Comparison of ENCODE assay signal across 28 mouse cellular contexts in the genomic region with DNA sequence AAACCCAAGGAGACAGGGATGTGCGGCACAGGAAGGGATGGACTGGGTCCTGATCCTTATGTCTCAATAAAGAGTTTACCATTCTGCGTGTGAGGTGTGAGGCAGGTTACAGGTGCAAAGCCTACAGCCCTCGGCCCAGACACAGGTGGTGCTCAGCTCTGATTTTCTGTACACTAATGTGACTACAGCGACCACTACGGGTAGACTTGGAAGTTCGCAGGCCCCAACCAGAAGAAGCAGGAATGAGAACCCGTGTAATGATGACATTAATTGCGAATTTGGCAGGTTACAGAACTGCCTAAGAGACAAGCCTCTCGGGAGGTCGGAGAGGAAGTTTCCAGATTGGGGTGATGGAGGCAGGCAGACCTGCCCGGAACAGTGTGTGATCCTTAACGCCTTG. TPM values are rescaled to one million over a fixed set of nuclear protein-coding genes. Genes with fewer than 3 reads are reported as not detected.
A peak's percentile ranks its signal among the peaks of the same experiment; 100 is the strongest.
DNase-seq lines count a peak whose midpoint lies in the region; ATAC-seq and TF ChIP-seq lines count a peak whose summit lies in the region.
"Had no signal": no experiment of that assay in that cellular context is flagged by ENCODE, and none has a peak within 500 bp of the region (broad histone marks: within the 10 kb centered on the region; RNA-seq: fewer than 3 reads in every experiment).

No protein-coding gene starts in this region.

- peaks cover 19% of the 10 kb centered on the region for H3K36me3 ChIP-seq in forebrain, postnatal 0 days (ENCODE audit: insufficient read depth)
- H3K36me3 ChIP-seq in forebrain, embryonic 16.5 days (ENCODE audit: control insufficient read depth, insufficient read depth) = no peaks in the 10 kb centered on the region
- no peaks in the 10 kb centered on the region for H3K36me3 ChIP-seq in lung, embryonic 14.5 days (ENCODE audit: insufficient read depth)
- H3K36me3 ChIP-seq in ES-Bruce4 (ENCODE audit: control insufficient read depth, insufficient read depth, low read length, poor library complexity, severe bottlenecking) = no peaks in the 10 kb centered on the region
- no peaks in the 10 kb centered on the region for H3K36me3 ChIP-seq in splenic B cell, adult 2 months (ENCODE audit: control insufficient read depth, insufficient read depth, low read length, poor library complexity, severe bottlenecking)
- H3K36me3 ChIP-seq: embryonic facial prominence, embryonic 13.5 days; heart, embryonic 12.5 days had no signal

- no peaks in the 10 kb centered on the region for H3K9me3 ChIP-seq in forebrain, postnatal 0 days (ENCODE audit: low read length)
- no peaks in the 10 kb centered on the region for H3K9me3 ChIP-seq in forebrain, embryonic 16.5 days (ENCODE audit: control insufficient read depth, low read length)
- no peaks in the 10 kb centered on the region for H3K9me3 ChIP-seq in lung, embryonic 14.5 days (ENCODE audit: low read depth, low read length)
- H3K9me3 ChIP-seq in ES-Bruce4 (replicated peaks; ENCODE audit: control insufficient read depth, insufficient read depth, low read length, poor library complexity, severe bottlenecking) = no peaks in the 10 kb centered on the region
- H3K9me3 ChIP-seq: embryonic facial prominence, embryonic 13.5 days; forebrain, embryonic 13.5 days; heart, embryonic 12.5 days had no signal

- no peak overlapping the region for H3K4me2 ChIP-seq in forebrain, postnatal 0 days (ENCODE audit: low read depth)
- H3K4me2 ChIP-seq in forebrain, embryonic 16.5 days (ENCODE audit: low read length) = no peak overlapping the region
- no peak overlapping the region for H3K4me2 ChIP-seq in lung, embryonic 14.5 days
- H3K4me2 ChIP-seq: embryonic facial prominence, embryonic 13.5 days; forebrain, embryonic 13.5 days; heart, embryonic 12.5 days; liver, embryonic 11.5 days had no signal

- H3K9ac ChIP-seq in forebrain, postnatal 0 days = no peak overlapping the region
- H3K9ac ChIP-seq in forebrain, embryonic 16.5 days (replicated peaks; ENCODE audit: low read depth, low read length) = no peak overlapping the region
- no peak overlapping the region for H3K9ac ChIP-seq in lung, embryonic 14.5 days
- H3K9ac ChIP-seq in ES-Bruce4 (ENCODE audit: low read depth, poor library complexity, severe bottlenecking) = no peak overlapping the region
- H3K9ac ChIP-seq: embryonic facial prominence, embryonic 13.5 days; forebrain, embryonic 13.5 days; heart, embryonic 12.5 days; liver, postnatal 0 days had no signal

- no peak overlapping the region for H3K27ac ChIP-seq in forebrain, postnatal 0 days (ENCODE audit: low read depth, low read length)
- H3K27ac ChIP-seq in forebrain, embryonic 16.5 days (ENCODE audit: low read length) = no peak overlapping the region
- no peak overlapping the region for H3K27ac ChIP-seq in lung, embryonic 14.5 days (ENCODE audit: low read depth)
- H3K27ac ChIP-seq in ES-Bruce4 (ENCODE audit: insufficient read depth, low read length) = no peak overlapping the region
- H3K27ac ChIP-seq: embryonic facial prominence, embryonic 13.5 days; forebrain, embryonic 13.5 days had no signal

- H3K4me3 ChIP-seq in forebrain, postnatal 0 days (ENCODE audit: low read depth, low read length) = no peak overlapping the region
- H3K4me3 ChIP-seq in forebrain, embryonic 16.5 days (replicated peaks; ENCODE audit: low read length) = no peak overlapping the region
- no peak overlapping the region for H3K4me3 ChIP-seq in lung, embryonic 14.5 days (ENCODE audit: low read depth, low read length)
- H3K4me3 ChIP-seq in lung, adult 2 months (replicated peaks; ENCODE audit: extremely low read depth, low read depth, low read length) = no peak overlapping the region
- H3K4me3 ChIP-seq in ES-Bruce4 (ENCODE audit: low read depth, low read length) = no peak overlapping the region
- H3K4me3 ChIP-seq: embryonic facial prominence, embryonic 13.5 days; forebrain, embryonic 13.5 days; heart, embryonic 12.5 days had no signal

- peak; percentile 34; the same call in 1 of the 2 replicates for TF ChIP-seq CTCF in forebrain, postnatal 0 days (IDR thresholded peaks at IDR 0.05; ENCODE audit: low read depth)
- peak; percentile 38 for TF ChIP-seq CTCF in lung, embryonic 14.5 days (IDR thresholded peaks at IDR 0.05; ENCODE audit: low read depth)
- no peak for TF ChIP-seq CTCF in lung, adult 2 months (IDR thresholded peaks at IDR 0.05; ENCODE audit: insufficient read depth, low read length)
- TF ChIP-seq CTCF in ES-Bruce4 (IDR thresholded peaks at IDR 0.05; ENCODE audit: low read depth, low read length) = peak; percentile 25

- TF ChIP-seq POLR2A in lung, adult 2 months (IDR thresholded peaks at IDR 0.05; ENCODE audit: borderline replicate concordance, extremely low read depth, low read depth, low read length) = no peak
- TF ChIP-seq POLR2A in ES-Bruce4 (IDR thresholded peaks at IDR 0.05; ENCODE audit: insufficient read depth, low read length) = no peak

- no peak for TF ChIP-seq EP300 in ES-Bruce4 (IDR thresholded peaks at IDR 0.05; ENCODE audit: insufficient read depth, low read depth, low read length)

- DNase-seq in forebrain, postnatal 0 days = no peak
- no peak for DNase-seq in lung, embryonic 14.5 days
- no peak for DNase-seq in lung, adult 2 months
- DNase-seq in splenic B cell, adult 2 months (ENCODE audit: low read depth, low spot score) = peak; percentile 5
- no peak for DNase-seq in adrenal gland, postnatal 36 days
- DNase-seq: adrenal gland, postnatal 25 days; cerebellum, adult 11 months; cerebellum, postnatal 25 days; embryo, embryonic 11 days; gastrocnemius, postnatal 10 days; heart, adult 11 months; heart, postnatal 14 days; kidney, adult 2 months; kidney, postnatal 14 days; layer of hippocampus, postnatal 36 days; liver, postnatal 0 days; right cerebral cortex, postnatal 14 days; thymus, postnatal 14 days had no signal

- no peaks in the 10 kb centered on the region for H3K4me1 ChIP-seq in forebrain, postnatal 0 days (ENCODE audit: insufficient read depth)
- peaks cover 13% of the 10 kb centered on the region; the same call in 1 of the 2 replicates for H3K4me1 ChIP-seq in forebrain, embryonic 16.5 days (replicated peaks; ENCODE audit: control insufficient read depth, insufficient read depth, low read length)
- H3K4me1 ChIP-seq in lung, embryonic 14.5 days (ENCODE audit: insufficient read depth) = no peaks in the 10 kb centered on the region
- no peaks in the 10 kb centered on the region for H3K4me1 ChIP-seq in lung, adult 2 months (ENCODE audit: control insufficient read depth, insufficient read depth, low read length)
- no peaks in the 10 kb centered on the region for H3K4me1 ChIP-seq in ES-Bruce4 (ENCODE audit: control insufficient read depth, insufficient read depth, low read length)

- no peak for ATAC-seq in forebrain, postnatal 0 days
- no peak for ATAC-seq in forebrain, embryonic 16.5 days
- no peak for ATAC-seq in lung, embryonic 14.5 days (ENCODE audit: insufficient read depth)
- ATAC-seq: CD4-positive, CD25-positive, alpha-beta regulatory T cell, adult 4 months; forebrain, embryonic 13.5 days; liver, postnatal 0 days had no signal

- WGBS in forebrain, postnatal 0 days = 78% methylated on average over 12 of the region's 12 CpGs
- WGBS in forebrain, embryonic 16.5 days = 80% methylated on average over 12 of the region's 12 CpGs
- WGBS in lung, embryonic 14.5 days = 65% methylated on average over 12 of the region's 12 CpGs
- 69% methylated on average over 12 of the region's 12 CpGs for WGBS in lung, adult 2 months

- no peaks in the 10 kb centered on the region for H3K27me3 ChIP-seq in forebrain, postnatal 0 days (ENCODE audit: insufficient read depth, low read length)
- no peaks in the 10 kb centered on the region for H3K27me3 ChIP-seq in forebrain, embryonic 16.5 days (replicated peaks; ENCODE audit: control insufficient read depth, insufficient read depth, low read length)
- no peaks in the 10 kb centered on the region for H3K27me3 ChIP-seq in lung, embryonic 14.5 days (ENCODE audit: insufficient read depth, low read length)
- H3K27me3 ChIP-seq in ES-Bruce4 (ENCODE audit: control insufficient read depth, insufficient read depth, low read length, poor library complexity, severe bottlenecking) = no peaks in the 10 kb centered on the region
- H3K27me3 ChIP-seq in splenic B cell, adult 2 months (ENCODE audit: control insufficient read depth, insufficient read depth, low read length, poor library complexity, severe bottlenecking) = no peaks in the 10 kb centered on the region
- H3K27me3 ChIP-seq: forebrain, embryonic 13.5 days; heart, embryonic 12.5 days had no signal

RNA-seq across cellular contexts. Expression of a gene that starts 32.0 kb away (rescaled TPM):
- 10.0 and 12.3 TPM in 2 replicates for total RNA-seq in forebrain, postnatal 0 days (2014; rRNA removed)
- polyA plus RNA-seq in forebrain, postnatal 0 days (2015; fragmentation: Nextera tagmentation; extraction: Ambion mirVana) = 1.8 and 2.1 TPM in 2 replicates
- 3.1 and 5.6 TPM in 2 replicates for polyA plus RNA-seq in forebrain, embryonic 16.5 days (2015; fragmentation: Nextera tagmentation; extraction: Ambion mirVana)
- 0.15 TPM in 1 of 2 replicates, not detected in the other for polyA plus RNA-seq in lung, embryonic 14.5 days (2014; fragmentation: Nextera tagmentation; extraction: Ambion mirVana)
- polyA plus RNA-seq in lung, adult 2 months (2012; rRNA removed) = 1.8 and 2.1 TPM in 2 replicates
- polyA plus RNA-seq in ES-Bruce4 (2011; ENCODE audit: insufficient read depth, insufficient read length, low read depth, missing spikeins) = 0.45 and 0.68 TPM in 2 replicates
- total RNA-seq in adrenal gland, postnatal 36 days (2021) = under 1 TPM; 0.33 to 0.43 TPM
- total RNA-seq: monocyte, adult 5-6 weeks; neutrophil, adult 5-6 weeks had no signal
- polyA plus RNA-seq: limb, embryonic 11.5 days had no signal

RNA-seq across cellular contexts. Expression of a gene that starts 44.1 kb away (rescaled TPM):
- total RNA-seq in forebrain, postnatal 0 days (2014; rRNA removed) = 2.3 and 3.2 TPM in 2 replicates
- 0.49 and 0.85 TPM in 2 replicates for polyA plus RNA-seq in forebrain, postnatal 0 days (2015; fragmentation: Nextera tagmentation; extraction: Ambion mirVana)
- 0.40 and 0.49 TPM in 2 replicates for polyA plus RNA-seq in forebrain, embryonic 16.5 days (2015; fragmentation: Nextera tagmentation; extraction: Ambion mirVana)
- polyA plus RNA-seq in lung, embryonic 14.5 days (2014; fragmentation: Nextera tagmentation; extraction: Ambion mirVana) = 4.1 and 5.3 TPM in 2 replicates
- 1.3 TPM in 2 replicates for polyA plus RNA-seq in lung, adult 2 months (2012; rRNA removed)
- polyA plus RNA-seq in ES-Bruce4 (2011; ENCODE audit: insufficient read depth, insufficient read length, low read depth, missing spikeins) = 0.24 and 0.30 TPM in 2 replicates
- 1 to 10 TPM in 1 of 2 experiments, under 1 TPM in 1; 0.70 to 2.7 TPM for total RNA-seq in adrenal gland, postnatal 36 days (2021)
- total RNA-seq: monocyte, adult 5-6 weeks; neutrophil, adult 5-6 weeks had no signal
- polyA plus RNA-seq: CD4-positive, CD25-positive, alpha-beta regulatory T cell, adult 4 months; limb, embryonic 11.5 days had no signal
